Mouse (Mus musculus): Measurements from ENCODE around the gene Ddx54.

The Ddx54 gene

GRCm38 (mm10) chr5:120579898-120580626 is 32.5 kb upstream of the Ddx54 start:
- DNase-seq (ENCODE audit: low spot score in 2 of 2) = no peak

- DNase-seq (ENCODE audit: low spot score in 2 of 2) = no peak
Observed at GRCm38 (mm10) chr5:120582002-120582401, 30.5 kb upstream of the Ddx54 start.

GRCm38 (mm10) chr5:120583511-120583910 is 29.0 kb upstream of the Ddx54 start:
- no peak for DNase-seq (ENCODE audit: low spot score in 2 of 2)

- DNase-seq (ENCODE audit: low spot score in 2 of 2) = no peak
Observed at GRCm38 (mm10) chr5:120584968-120585367, 27.6 kb upstream of the Ddx54 start.

GRCm38 (mm10) chr5:120586741-120587615 is 25.6 kb upstream of the Ddx54 start:
- no peak for DNase-seq (ENCODE audit: low spot score in 2 of 2)

GRCm38 (mm10) chr5:120587616-120587926 is 25.0 kb upstream of the Ddx54 start:
- no peak for DNase-seq (ENCODE audit: low spot score in 2 of 2)

GRCm38 (mm10) chr5:120587940-120588568 is 24.5 kb upstream of the Ddx54 start:
- no peak for DNase-seq (ENCODE audit: low spot score in 2 of 2)

GRCm38 (mm10) chr5:120588569-120589094 is 23.9 kb upstream of the Ddx54 start, which contains the start of the genes Tpcn1 and Iqcd:
Gene Tpcn1 (minus strand): TSS chr5:120588673.
Gene Iqcd (plus strand): TSS chr5:120589016.
- DNase-seq (ENCODE audit: low spot score in 2 of 2) = peak; percentile 97 to 98

GRCm38 (mm10) chr5:120590356-120591010 is 22.1 kb upstream of the Ddx54 start:
- no peak for DNase-seq (ENCODE audit: low spot score in 2 of 2)

GRCm38 (mm10) chr5:120592141-120592540 is 20.4 kb upstream of the Ddx54 start:
- no peak for DNase-seq (ENCODE audit: low spot score in 2 of 2)

GRCm38 (mm10) chr5:120594485-120594884 is 18.1 kb upstream of the Ddx54 start:
- DNase-seq (ENCODE audit: low spot score in 2 of 2) = no peak

- no peak for DNase-seq (ENCODE audit: low spot score in 2 of 2)
Observed at GRCm38 (mm10) chr5:120599625-120600024, 12.9 kb upstream of the Ddx54 start.

GRCm38 (mm10) chr5:120600946-120601668 is 11.4 kb upstream of the Ddx54 start:
- no peak for DNase-seq (ENCODE audit: low spot score in 2 of 2)

GRCm38 (mm10) chr5:120602210-120602609 is 10.3 kb upstream of the Ddx54 start:
- no peak for DNase-seq (ENCODE audit: low spot score in 2 of 2)

- DNase-seq (ENCODE audit: low spot score in 2 of 2) = no peak
Observed at GRCm38 (mm10) chr5:120603515-120603914, 9.0 kb upstream of the Ddx54 start.

- peak; percentile 65 to 69 for DNase-seq (ENCODE audit: low spot score in 2 of 2)
Observed at GRCm38 (mm10) chr5:120604839-120605238, 7.7 kb upstream of the Ddx54 start.

- DNase-seq (ENCODE audit: low spot score in 2 of 2) = no peak
Observed at GRCm38 (mm10) chr5:120605241-120605661, 7.3 kb upstream of the Ddx54 start.

GRCm38 (mm10) chr5:120605688-120606087 is 6.9 kb upstream of the Ddx54 start:
- peak; percentile 65 to 80 for DNase-seq (ENCODE audit: low spot score in 2 of 2)

- no peak for DNase-seq (ENCODE audit: low spot score in 2 of 2)
Observed at GRCm38 (mm10) chr5:120606590-120607200, 5.8 kb upstream of the Ddx54 start.

GRCm38 (mm10) chr5:120607335-120607734 is 5.2 kb upstream of the Ddx54 start:
- no peak for DNase-seq (ENCODE audit: low spot score in 2 of 2)
